Mouse (Mus musculus) hindbrain, embryonic 16.5 days (tissue): ENCODE measurements around the gene Inpp5e. TPM values are rescaled to one million over a fixed set of nuclear protein-coding genes. Genes with fewer than 3 reads are reported as not detected.

Source experiments
- ATAC-seq: fragments of 200-750 bp; cut with Nextera tagmentation; 2 replicates; pipeline ENCODE4 v1.8.0; 2017; ENCODE audit warnings: moderate TSS enrichment, moderate library complexity
- H3K27ac ChIP-seq: fragments of 300-500 bp; sonication (generic); 2 replicates; pipeline ENCODE4 v1.5.1; 2014; ENCODE audit warnings: low read depth, mild to moderate bottlenecking, control low read depth, low read length, moderate library complexity
- H3K27me3 ChIP-seq: fragments of 300-500 bp; sonication (generic); replicated peaks from 2 replicates; pipeline ENCODE4 v1.6.1; 2014; ENCODE audit warnings: low read length; ENCODE audit not compliant: control insufficient read depth, insufficient read depth
- H3K36me3 ChIP-seq: fragments of 300-500 bp; sonication (generic); 2 replicates; pipeline ENCODE4 v1.6.1; 2014; ENCODE audit warnings: mild to moderate bottlenecking, low read length, moderate library complexity, mixed read lengths; ENCODE audit not compliant: control insufficient read depth, insufficient read depth
- H3K4me1 ChIP-seq: fragments of 300-500 bp; sonication (generic); 2 replicates; pipeline ENCODE4 v1.6.1; 2014; ENCODE audit warnings: low read depth, low read length; ENCODE audit not compliant: control insufficient read depth, insufficient read depth
- H3K4me2 ChIP-seq: fragments of 300-500 bp; sonication (generic); 2 replicates; pipeline ENCODE4 v1.6.1; 2014; ENCODE audit warnings: mild to moderate bottlenecking, low read length, control low read depth, moderate library complexity
- H3K4me3 ChIP-seq: fragments of 300-500 bp; sonication (generic); 2 replicates; pipeline ENCODE4 v1.5.1; 2014; ENCODE audit warnings: mild to moderate bottlenecking, low read length, control low read depth, moderate library complexity
- H3K9ac ChIP-seq: fragments of 300-500 bp; sonication (generic); 2 replicates; pipeline ENCODE4 v1.6.1; 2014; ENCODE audit warnings: low read depth, mild to moderate bottlenecking, control low read depth, low read length, moderate library complexity
- H3K9me3 ChIP-seq: fragments of 300-500 bp; sonication (generic); 2 replicates; pipeline ENCODE4 v1.6.1; 2014; ENCODE audit warnings: mild to moderate bottlenecking, low read length, moderate library complexity; ENCODE audit not compliant: control insufficient read depth
- WGBS: fragments of 180-500 bp; shearing (Covaris S2); extraction: QIAGEN DNeasy Blood & Tissue Kit; methylation state at CpG from one replicate; pipeline ENCODE4 v1.1.7; 2014; 5-methylcytosine and 5-hydroxymethylcytosine counted together
- polyA plus RNA-seq: library from polyadenylated mRNA; unstranded; fragments of >200 nt; fragmentation: Nextera tagmentation; extraction: Ambion mirVana; gene quantifications from 2 replicates; pipeline ENCODE4 v1.2.1, GENCODE M21; 2015

Inpp5e gene
- polyA plus RNA-seq, 1 experiment from 2014 or later = 24.9 TPM

DNA sequence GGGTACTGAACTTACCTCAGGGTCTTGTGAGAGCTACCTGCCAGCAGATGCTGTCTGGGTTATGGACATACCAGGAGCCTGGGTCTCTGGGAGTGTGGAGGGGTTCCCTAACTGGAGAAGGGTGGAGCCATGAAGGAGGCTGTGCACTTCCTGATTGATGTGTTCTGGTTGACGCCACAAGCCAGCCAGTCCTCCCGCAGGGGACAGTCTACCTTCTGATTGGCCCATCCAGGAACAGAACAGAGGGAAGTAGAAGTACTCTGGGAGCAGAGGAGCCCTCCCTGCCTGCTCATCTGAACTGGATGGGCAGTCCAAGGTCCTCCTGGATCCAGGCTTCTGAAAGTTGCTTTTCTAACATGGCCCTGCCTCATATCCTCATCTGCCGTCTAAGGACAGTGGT, 48.2 kb downstream of the Inpp5e start, which contains the start of gene Card9:
Gene Card9 (minus strand): TSS at position 147 of the 400 bp plus-strand sequence.
- Histone ChIP-seq H3K4me2 (no peak within 1 kb of the TSS), H3K36me3 (peaks cover 19% of the 10 kb centered on the region), H3K9ac (no peak within 1 kb of the TSS), H3K4me1 (no peaks in the 10 kb centered on the region; the same call in 1 of the 2 replicates), H3K27ac (no peak within 1 kb of the TSS), H3K27me3 (no peaks in the 10 kb centered on the region), H3K4me3 (no peak within 1 kb of the TSS), H3K9me3 (no peaks in the 10 kb centered on the region)
- ATAC-seq = no peak
- WGBS = 42% methylated on average over 3 of the region's 3 CpGs

DNA sequence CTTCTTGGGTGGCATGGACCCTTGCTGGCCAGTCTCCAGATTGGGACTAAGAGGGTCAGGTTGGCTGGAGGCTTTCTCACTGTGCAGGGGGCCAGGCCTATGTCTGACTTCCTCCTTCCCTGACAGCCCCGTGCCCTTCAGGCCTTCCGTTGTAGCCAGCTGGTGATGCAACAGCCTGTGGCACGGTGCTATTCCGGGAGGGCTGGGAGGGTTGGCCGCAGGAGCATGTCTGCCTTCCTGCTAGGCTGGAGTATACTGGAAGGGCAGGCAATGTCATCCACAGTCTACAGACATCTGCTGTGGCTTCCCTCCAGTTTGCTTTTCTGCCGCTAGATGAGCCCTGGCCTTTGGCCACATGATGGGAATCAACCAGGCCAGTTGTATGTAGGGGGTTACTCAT, 49.0 kb downstream of the Inpp5e start:
- peaks cover 12% of the 10 kb centered on the region for H3K36me3 ChIP-seq
- H3K27me3 ChIP-seq = no peaks in the 10 kb centered on the region
- H3K9me3 ChIP-seq = no peaks in the 10 kb centered on the region
- WGBS = 72% methylated on average over 6 of the region's 6 CpGs
- ATAC-seq = no peak
- no peaks in the 10 kb centered on the region; the same call in 1 of the 2 replicates for H3K4me1 ChIP-seq
- no peak overlapping the region for H3K9ac ChIP-seq
- no peak overlapping the region for H3K4me3 ChIP-seq
- H3K4me2 ChIP-seq = no peak overlapping the region
- no peak overlapping the region for H3K27ac ChIP-seq

GRCm38 (mm10) chr2:26358667-26359320, 50.2 kb downstream of the Inpp5e start:
- no peak overlapping the region for H3K4me2 ChIP-seq
- peaks cover 2% of the 10 kb centered on the region for H3K36me3 ChIP-seq
- no peak overlapping the region for H3K9ac ChIP-seq
- no peak overlapping the region for H3K4me3 ChIP-seq
- no peaks in the 10 kb centered on the region for H3K9me3 ChIP-seq
- ATAC-seq = no peak
- no peak overlapping the region for H3K27ac ChIP-seq
- H3K4me1 ChIP-seq = no peaks in the 10 kb centered on the region; the same call in 1 of the 2 replicates
- 93% methylated on average over 13 of the region's 13 CpGs for WGBS
- H3K27me3 ChIP-seq = no peaks in the 10 kb centered on the region

DNA sequence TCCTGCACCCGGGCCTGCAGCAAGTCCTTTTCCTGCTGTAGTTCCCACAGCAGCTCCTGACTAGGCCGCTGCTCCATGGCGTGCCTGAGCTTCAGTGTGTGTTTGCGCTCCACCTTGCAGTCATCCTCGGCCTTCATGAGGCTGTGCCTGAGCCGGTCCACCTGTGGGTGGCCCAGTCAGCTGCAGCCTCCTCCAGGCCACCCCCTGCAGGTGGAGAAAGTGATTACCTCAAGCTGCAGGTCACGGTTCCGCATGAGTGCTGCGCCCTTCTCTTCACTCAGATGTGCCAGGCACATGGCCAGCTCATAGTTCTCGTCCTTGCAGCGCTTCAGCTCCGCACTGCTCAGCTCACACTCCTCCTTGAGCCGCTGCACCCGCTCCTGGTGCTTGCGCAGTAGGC, 51.5 kb downstream of the Inpp5e start:
- Histone ChIP-seq H3K27me3 (no peaks in the 10 kb centered on the region), H3K4me1 (peaks cover 10% of the 10 kb centered on the region), H3K9ac (no peak overlapping the region), H3K4me2 (no peak overlapping the region), H3K27ac (no peak overlapping the region), H3K36me3 (no peaks in the 10 kb centered on the region), H3K9me3 (no peaks in the 10 kb centered on the region), H3K4me3 (no peak overlapping the region)
- WGBS = 51% methylated on average over 15 of the region's 15 CpGs
- ATAC-seq = no peak

GRCm38 (mm10) chr2:26356678-26357077, 52.3 kb downstream of the Inpp5e start:
- Histone ChIP-seq H3K27ac (no peak overlapping the region), H3K36me3 (no peaks in the 10 kb centered on the region), H3K9ac (no peak overlapping the region), H3K4me3 (no peak overlapping the region), H3K4me1 (peaks cover 10% of the 10 kb centered on the region), H3K4me2 (no peak overlapping the region), H3K27me3 (no peaks in the 10 kb centered on the region), H3K9me3 (no peaks in the 10 kb centered on the region)
- ATAC-seq = no peak
- 79% methylated on average over 7 of the region's 7 CpGs for WGBS

DNA sequence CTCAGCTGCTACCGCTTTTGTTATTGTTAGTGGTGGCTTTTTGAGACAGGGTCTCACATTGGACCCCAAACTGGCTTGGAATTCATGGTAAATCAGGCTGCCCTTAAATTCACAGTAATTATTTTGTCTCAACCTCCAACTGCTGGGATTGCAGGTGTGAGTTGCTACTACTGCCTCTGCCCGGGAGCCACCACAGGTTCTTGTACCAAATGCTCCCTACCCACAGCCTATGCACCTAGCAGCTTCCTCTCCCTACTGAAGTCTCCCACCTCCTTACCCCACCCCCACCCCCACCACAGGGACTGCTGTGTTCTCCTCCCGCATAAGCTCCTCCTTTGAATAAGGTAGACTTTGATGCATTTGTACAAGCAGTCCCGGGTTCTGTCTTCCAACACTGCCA, 52.8 kb downstream of the Inpp5e start:
- Histone ChIP-seq H3K4me2 (no peak overlapping the region), H3K4me3 (no peak overlapping the region), H3K27me3 (no peaks in the 10 kb centered on the region), H3K36me3 (no peaks in the 10 kb centered on the region), H3K27ac (no peak overlapping the region), H3K4me1 (peaks cover 11% of the 10 kb centered on the region), H3K9me3 (no peaks in the 10 kb centered on the region), H3K9ac (no peak overlapping the region)
- WGBS = 87% methylated on average over 4 of the region's 4 CpGs
- no peak for ATAC-seq

DNA sequence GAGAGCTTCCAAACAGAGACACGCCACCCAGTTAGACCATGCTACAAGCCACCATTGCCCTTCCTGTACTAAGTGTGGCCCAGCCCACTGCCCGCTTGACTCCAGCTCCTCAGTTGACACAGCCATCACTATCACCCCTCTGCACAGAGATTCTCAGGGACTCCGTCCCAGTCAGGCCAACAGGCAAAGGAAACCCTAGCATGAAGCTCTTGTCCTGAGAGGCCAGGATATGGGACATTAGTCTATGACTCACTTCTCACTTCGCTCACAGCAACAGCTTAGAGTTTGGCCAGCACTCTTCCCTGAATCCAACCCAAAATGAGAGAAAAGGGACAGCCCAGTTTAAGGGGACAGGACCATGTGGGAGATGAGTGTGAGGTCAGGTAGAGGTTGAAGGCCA, 54.6 kb downstream of the Inpp5e start:
- H3K4me2 ChIP-seq = no peak overlapping the region
- H3K27ac ChIP-seq = no peak overlapping the region
- WGBS = 95% methylated on average over 4 of the region's 4 CpGs
- no peak overlapping the region for H3K9ac ChIP-seq
- H3K4me3 ChIP-seq = no peak overlapping the region
- no peaks in the 10 kb centered on the region for H3K27me3 ChIP-seq
- no peak for ATAC-seq
- H3K9me3 ChIP-seq = no peaks in the 10 kb centered on the region
- peaks cover 19% of the 10 kb centered on the region for H3K4me1 ChIP-seq
- peaks cover 6% of the 10 kb centered on the region for H3K36me3 ChIP-seq

DNA sequence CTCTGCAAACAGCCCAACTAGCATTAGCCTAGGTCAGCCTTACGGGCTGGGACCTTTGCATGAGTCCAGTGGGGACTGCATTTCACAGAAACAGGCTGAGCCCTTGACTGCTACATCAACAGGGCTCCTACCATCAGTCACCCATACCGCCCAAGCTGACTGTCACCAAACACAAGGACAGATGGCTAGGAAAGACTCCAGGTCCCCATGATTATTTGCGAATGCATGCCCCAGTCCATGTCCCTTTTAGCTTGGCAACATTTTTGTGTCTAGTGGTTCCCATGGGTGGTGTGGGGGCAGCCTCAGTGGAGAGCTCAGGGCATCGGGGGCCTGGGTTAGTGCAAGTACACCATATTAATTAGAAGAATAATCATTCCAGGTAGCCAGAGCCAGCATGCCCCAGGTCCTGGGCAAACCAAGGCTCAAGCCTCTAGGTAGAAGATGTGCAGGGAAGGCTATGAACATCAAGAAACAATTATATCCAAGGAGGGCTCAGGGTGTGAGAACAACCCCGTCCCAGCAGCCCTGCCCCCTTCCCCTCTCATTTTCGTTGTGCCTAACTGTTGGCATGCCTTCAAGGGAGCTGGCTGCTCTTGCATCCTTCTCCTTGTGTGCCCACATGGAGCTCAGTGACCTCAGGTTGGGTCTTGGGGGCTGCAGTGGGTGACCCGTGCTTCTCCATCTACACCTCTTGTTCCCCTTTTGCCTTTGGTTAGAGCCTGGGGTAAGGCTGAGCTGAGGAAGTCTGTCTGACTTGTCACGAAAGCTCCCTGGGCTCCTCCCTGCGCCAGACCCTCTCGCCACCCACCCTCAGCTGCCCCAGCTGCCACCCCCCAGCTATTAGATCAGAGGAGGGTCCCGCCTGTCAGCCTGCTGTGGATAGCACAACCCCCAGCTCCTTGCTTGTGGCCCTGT, 55.7 kb downstream of the Inpp5e start:
- peaks cover 13% of the 10 kb centered on the region for H3K36me3 ChIP-seq
- WGBS = 88% methylated on average over 11 of the region's 11 CpGs
- H3K4me1 ChIP-seq = peaks cover 19% of the 10 kb centered on the region
- H3K27ac ChIP-seq = no peak overlapping the region
- H3K27me3 ChIP-seq = no peaks in the 10 kb centered on the region
- no peaks in the 10 kb centered on the region for H3K9me3 ChIP-seq
- peak overlapping the region; percentile 87 for H3K9ac ChIP-seq
- H3K4me3 ChIP-seq = peak overlapping the region; percentile 88
- ATAC-seq = no peak
- H3K4me2 ChIP-seq = peak overlapping the region; percentile 96

GRCm38 (mm10) chr2:26352291-26352910, 56.6 kb downstream of the Inpp5e start:
- Histone ChIP-seq H3K36me3 (peaks cover 13% of the 10 kb centered on the region), H3K4me1 (peaks cover 19% of the 10 kb centered on the region), H3K9me3 (no peaks in the 10 kb centered on the region), H3K27me3 (no peaks in the 10 kb centered on the region), H3K4me2 (peak overlapping the region; percentile 96), H3K27ac (peak overlapping the region; percentile 89), H3K4me3 (peak overlapping the region; percentile 88), H3K9ac (peak overlapping the region; percentile 87)
- 2% methylated on average over 36 of the region's 36 CpGs for WGBS
- peak; percentile 40 for ATAC-seq
